Mouse (Mus musculus): ENCODE data around the gene Alk.

GRCm38 (mm10) chr17:72118376-72118775 lies 486.1 kb downstream of the Alk start:
- TF ChIP-seq CTCF (IDR thresholded peaks at IDR 0.05; ENCODE audit: low read depth), result no peak
- no peak for TF ChIP-seq EP300 (optimal IDR thresholded peaks at IDR 0.05)
